Mouse (Mus musculus) adrenal gland, adult 18-20 months (tissue): ENCODE results near the gene S100a2. TPM values are rescaled to one million over a fixed set of nuclear protein-coding genes. Genes with fewer than 3 reads are reported as not detected.

ENCODE experiments used
- DNase-seq, 2 experiments: peaks; one replicate each; pipeline ENCODE4 v3.0.0; 2021 to 2022; ENCODE audit warnings: low spot score in 2 of 2
- long read RNA-seq, 2 experiments: library from polyadenylated mRNA; stranded (forward); transcript quantifications; one replicate each; pipeline ENCODE4 v2.0.0; 2021
- total RNA-seq, 2 experiments: library from RNA; stranded (reverse); gene quantifications; 1 replicate in 1 of 2; 2 replicates in 1 of 2; pipeline ENCODE4 v1.2.3; 2021

The S100a2 gene
- not detected for total RNA-seq
- long read RNA-seq, experiment 1 = 0 reads
- long read RNA-seq, experiment 2 = 0 reads

GRCm38 (mm10) chr3:90589947-90590346 is at the start of gene S100a2:
TSS of gene S100a2 (plus strand) at chr3:90590247.
- DNase-seq = no peak

DNA sequence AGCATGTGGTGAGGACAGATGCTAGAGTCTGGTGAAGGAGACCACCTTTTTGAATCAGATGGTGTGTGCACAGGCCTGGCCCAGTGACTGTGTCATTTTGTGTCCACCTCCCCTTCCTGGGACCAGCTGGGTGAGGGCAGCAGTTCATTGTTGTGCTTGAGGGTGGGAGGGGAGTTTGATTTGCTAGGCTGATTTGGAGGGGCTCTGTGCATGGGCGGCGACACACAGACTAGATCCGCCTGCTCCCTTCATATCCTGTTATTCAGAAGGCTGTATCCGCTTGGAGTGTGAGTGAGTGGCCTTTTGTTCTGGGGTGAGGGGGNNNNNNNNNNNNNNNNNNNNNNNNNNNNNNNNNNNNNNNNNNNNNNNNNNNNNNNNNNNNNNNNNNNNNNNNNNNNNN is 49.1 kb upstream of the S100a2 start:
- DNase-seq = no peak

- no peak for DNase-seq
Observed at GRCm38 (mm10) chr3:90549676-90550420, 40.2 kb upstream of the S100a2 start.

DNA sequence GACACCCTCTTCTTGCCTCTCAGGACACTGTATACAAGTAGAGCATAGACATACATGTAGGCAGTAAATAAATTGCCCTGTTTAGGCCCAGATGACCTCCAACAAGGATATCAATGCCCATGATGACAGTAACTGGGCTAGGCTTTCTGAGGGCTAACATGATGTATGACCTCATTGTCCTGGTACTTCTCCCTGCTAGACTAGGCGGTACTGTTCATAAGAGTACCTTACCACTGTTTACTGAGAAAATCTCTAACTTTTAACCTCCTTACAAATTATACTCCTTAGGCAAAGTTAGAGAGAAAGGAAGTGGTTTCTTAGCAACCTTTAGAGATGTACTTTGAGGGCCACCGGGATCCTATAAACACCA is 39.6 kb upstream of the S100a2 start:
- DNase-seq = no peak

DNA sequence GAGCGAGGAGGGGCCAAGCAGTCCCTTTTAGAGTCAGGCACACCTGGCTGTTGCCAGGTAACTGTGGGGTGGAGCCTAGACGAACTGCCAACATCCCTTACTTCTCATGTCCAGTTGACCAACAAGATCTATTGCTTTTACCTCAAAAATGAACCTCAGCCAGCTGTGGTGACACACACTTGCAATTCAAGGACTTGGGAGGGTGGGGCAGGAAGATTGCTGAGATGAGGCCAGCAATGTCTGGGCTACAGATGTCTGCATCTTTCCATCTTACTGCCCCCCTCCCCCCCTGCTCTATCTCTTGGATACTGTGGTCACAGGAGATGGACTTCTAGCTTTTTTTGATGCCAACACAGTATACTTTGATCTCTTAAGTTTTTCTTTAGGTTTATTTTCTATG is 37.8 kb upstream of the S100a2 start:
- no peak for DNase-seq

DNA sequence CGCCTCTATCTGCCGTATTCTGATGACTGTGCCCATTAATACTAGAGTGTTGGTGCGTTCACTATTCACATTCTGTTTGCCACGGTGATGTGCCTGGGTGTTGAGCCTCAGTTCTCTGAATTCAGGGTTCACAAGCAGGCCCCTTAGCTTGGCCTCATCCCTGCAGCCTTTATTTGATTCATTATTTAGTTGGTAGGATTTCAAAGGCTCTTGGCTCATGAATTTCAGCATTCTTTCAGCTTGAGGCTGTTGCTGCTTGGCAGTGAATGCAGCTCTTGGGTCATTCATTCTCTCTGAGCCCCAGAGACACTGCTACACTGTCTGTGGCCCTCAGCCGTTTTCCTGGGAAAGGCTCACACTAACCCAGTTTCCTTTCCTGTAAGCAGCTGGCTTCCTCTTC is 34.1 kb upstream of the S100a2 start:
- no peak for DNase-seq

DNA sequence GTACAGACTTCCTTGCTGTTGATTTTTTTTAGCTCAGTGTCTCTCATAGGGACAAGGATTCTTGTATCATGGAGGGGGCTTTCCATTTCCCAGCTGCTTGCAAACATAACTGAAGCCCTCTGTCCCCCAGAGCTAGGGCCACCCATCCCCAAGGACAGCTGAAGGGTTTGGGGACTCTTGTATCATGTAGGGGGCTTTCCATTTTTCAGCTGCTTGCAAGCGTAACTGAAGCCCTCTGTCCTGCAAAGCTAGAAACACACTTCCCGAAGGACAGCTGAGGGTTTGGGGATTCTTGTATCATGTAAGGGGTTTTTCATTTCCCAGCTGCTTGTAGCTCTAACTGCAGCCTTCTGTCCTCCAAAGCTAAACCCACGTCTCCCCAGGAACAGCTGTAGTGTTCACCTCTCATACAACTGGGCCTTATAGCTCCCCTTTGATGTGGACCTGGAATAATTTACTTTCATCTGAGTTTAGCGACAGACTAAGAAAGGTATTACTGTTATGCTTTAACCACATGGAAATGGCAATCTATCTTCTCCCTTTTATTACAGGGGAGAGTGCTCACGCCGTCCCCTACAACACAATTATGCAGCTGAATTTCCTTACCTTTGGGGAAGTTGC is 29.9 kb upstream of the S100a2 start, which contains the start of gene S100a3:
Gene S100a3 (plus strand): TSS at position 571 of the 621 bp plus-strand sequence.
- no peak for DNase-seq

DNA sequence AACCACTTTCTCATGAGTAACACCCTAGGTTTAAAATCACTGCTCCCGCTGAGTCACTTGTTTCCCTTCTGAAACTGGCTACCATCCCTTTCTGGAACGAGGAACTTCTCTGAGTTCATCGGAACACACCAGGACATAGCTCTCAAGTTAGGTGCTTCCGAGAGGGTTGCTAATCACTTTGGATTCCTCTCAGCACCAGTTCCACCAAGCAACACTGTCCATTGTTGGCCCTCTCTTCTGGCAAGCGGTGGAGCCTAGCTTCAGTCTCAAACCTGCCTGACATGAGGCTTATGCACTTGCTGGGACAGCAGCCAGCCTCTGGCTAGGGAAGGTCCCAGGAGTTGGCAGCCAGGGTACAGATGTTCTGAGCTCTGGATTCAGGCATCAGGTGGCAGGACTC is 15.4 kb upstream of the S100a2 start:
- DNase-seq = no peak

GRCm38 (mm10) chr3:90575320-90575719 is 14.7 kb upstream of the S100a2 start:
- no peak for DNase-seq

GRCm38 (mm10) chr3:90576351-90577001 is 13.6 kb upstream of the S100a2 start:
- no peak for DNase-seq

- no peak for DNase-seq
Observed at GRCm38 (mm10) chr3:90579433-90579832, 10.6 kb upstream of the S100a2 start.

- no peak for DNase-seq
Observed at GRCm38 (mm10) chr3:90581141-90581540, 8.9 kb upstream of the S100a2 start.

GRCm38 (mm10) chr3:90582156-90582555 is 7.9 kb upstream of the S100a2 start:
- no peak for DNase-seq

DNA sequence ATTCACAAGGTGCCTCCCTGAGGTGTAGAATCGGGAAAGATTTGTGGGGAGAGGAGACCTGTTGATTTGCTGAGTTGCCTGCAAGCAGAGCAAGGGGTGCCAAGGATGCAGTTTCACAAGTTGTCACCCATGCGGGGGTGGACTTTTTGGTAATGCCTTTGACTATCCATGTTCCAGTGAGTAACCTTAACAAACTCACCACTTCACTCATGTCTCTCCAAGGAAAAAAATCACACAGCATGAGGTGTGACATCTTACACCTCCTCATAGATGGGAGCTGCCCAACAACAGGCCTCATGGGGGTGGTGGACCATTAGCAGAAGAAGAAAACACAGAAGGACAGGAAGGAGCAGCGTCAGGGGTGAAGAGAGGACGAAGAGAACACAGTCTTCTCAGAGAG is 7.5 kb upstream of the S100a2 start:
- no peak for DNase-seq

DNA sequence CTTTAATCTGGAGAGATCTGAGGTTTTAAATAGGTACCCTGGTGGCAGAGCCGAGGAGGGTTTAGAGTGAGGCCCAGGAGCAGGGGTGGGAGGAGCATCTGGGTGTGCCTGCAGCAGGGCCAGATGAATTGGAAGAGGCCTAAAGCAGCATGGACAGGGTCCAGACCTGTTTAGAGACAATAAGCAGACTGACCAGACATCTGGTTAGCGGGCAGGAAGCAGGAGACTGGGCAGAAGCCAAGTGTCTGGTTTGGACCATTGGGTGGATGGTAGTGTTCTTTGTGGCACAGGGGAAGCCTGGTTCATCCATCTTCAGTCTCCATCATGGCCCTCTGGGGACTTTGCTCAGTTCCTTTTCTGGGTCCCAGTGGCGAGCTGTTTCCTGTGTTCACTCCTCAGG is 6.2 kb upstream of the S100a2 start:
- DNase-seq = no peak

DNA sequence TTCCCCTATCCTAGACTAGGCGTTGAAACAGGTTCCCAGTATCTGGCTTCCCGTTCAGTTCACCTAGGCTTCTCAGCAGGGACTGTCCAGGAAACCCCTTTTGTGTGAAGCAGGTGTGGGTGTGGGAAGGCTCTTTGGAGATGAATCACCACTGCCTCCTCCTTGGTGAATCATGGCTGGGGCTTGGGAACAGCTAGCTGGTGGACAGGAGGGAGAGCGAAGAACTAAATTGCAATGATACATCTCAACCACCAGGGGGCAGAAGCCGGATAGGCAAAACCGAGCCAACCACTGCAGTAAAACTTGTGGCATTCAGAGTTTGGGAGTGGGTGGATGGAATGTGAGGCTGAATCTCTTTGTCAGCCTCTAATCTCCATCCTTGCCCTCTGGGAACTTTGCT is 4.5 kb upstream of the S100a2 start:
- DNase-seq = peak; percentile 47 to 60

GRCm38 (mm10) chr3:90586016-90586643 is 3.9 kb upstream of the S100a2 start:
- no peak for DNase-seq

DNA sequence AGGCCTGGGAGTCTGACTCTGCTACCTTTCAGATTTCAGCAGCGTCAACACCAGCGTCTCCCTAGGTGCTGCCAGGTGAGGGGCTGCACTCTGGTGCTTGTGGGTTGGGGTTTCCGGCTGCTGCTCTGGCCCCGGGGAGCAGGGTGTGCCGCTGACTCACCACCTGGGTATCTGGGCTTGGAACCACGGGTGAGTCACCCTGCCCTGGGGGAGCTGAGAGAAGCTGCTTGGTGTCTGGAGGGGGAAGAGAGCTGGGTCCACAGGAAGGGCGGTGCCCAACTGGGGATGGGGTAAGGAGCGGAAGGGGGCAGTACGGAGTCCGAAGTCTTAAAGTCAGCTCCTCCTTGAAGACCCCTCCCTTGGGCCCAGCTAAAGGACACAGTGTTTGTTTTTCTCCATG is 3.1 kb upstream of the S100a2 start:
- DNase-seq = peak; percentile 68 to 70

DNA sequence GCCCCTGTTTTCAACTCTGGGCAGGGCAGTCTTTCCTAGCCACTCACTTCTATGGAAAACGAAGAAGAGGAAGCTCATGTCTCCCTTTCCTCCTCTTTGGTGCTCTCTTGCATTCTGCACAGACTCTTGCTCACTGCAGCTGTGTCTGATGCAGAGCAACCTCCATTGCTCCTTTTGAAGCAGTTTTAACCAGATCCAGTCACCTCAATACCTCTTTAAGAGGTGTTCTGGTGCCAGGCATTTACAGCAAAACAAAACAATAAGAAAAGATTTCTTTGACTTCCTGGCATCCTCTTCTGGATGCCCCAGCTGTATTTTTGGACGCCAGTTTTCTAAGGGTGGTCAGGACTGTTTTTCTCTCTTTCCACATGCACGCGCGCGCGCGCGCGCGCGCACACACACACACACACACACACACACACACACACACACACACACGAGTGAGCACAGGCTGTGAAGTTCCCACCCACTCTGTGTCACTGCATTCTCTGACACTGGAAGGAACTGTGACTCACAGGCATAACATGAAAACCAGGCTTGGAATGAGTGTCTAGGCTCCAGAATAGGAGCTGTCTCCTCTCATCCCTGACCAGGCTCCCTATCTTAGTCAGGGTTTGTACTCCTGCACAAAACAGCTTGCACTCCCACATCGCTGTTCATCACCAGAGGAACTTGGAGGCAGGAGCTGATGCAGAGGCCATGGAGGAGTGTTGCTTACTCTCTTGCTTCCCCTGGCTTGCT is 2.5 kb upstream of the S100a2 start:
- no peak for DNase-seq

DNA sequence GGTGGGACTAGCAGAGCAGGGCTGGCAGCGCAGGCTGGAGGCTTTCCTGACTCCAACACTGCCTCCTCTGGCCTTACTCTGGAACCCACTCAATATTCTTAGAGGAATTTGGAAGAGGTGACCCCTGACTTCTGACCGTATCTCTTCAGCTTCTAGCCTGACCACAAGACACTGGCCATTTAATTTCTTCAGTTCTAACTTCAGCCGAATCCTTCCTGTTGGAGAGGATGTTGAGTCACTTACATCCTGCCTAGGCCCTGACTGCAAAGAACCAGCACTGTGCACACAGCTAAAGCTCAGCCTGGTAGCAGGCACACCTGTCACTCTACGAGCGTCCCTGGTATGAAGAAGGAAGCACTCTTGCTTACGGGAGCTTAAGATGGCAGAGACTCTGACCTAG is 657 bp upstream of the S100a2 start:
- no peak for DNase-seq

GRCm38 (mm10) chr3:90594466-90594865 is 4.4 kb downstream of the S100a2 start:
- DNase-seq = no peak
